Mouse (Mus musculus) midbrain, embryonic 10.5 days (tissue): Measurements from ENCODE around the gene Rtl8c. TPM values are rescaled to one million over a fixed set of nuclear protein-coding genes. Genes with fewer than 3 reads are reported as not detected.
"Not testable (repeated sequence)": the region's sequence is repeated elsewhere in the genome, so short reads cannot be mapped to it uniquely, and the experiment has no call there.

Source experiments
- DNase-seq: peaks from one replicate; pipeline ENCODE4 v3.0.0-alpha.2; 2017; ENCODE audit warnings: low spot score
- H3K27ac ChIP-seq: fragments of 300-500 bp; sonication (generic); replicated peaks from 2 replicates; pipeline ENCODE4 v1.5.1; 2016; ENCODE audit warnings: mild to moderate bottlenecking
- H3K27me3 ChIP-seq: fragments of 300-500 bp; sonication (generic); 2 replicates; pipeline ENCODE4 v1.6.1; 2016; ENCODE audit warnings: low read depth, mild to moderate bottlenecking; ENCODE audit not compliant: poor library complexity, severe bottlenecking
- H3K36me3 ChIP-seq: fragments of 300-500 bp; sonication (generic); 2 replicates; pipeline ENCODE4 v1.6.1; 2016; ENCODE audit warnings: mild to moderate bottlenecking, moderate library complexity
- H3K4me1 ChIP-seq: fragments of 300-500 bp; sonication (generic); 2 replicates; pipeline ENCODE4 v1.6.1; 2016
- H3K4me3 ChIP-seq: fragments of 300-500 bp; sonication (generic); 2 replicates; pipeline ENCODE4 v1.5.1; 2016; ENCODE audit warnings: mild to moderate bottlenecking, moderate library complexity
- H3K9me3 ChIP-seq: fragments of 300-500 bp; sonication (generic); replicated peaks from 2 replicates; pipeline ENCODE4 v1.6.1; 2016; ENCODE audit warnings: mild to moderate bottlenecking
- WGBS: fragments of 180-500 bp; shearing (Covaris S2); methylation state at CpG from one replicate; pipeline ENCODE4 v1.1.7; 2016; 5-methylcytosine and 5-hydroxymethylcytosine counted together
- polyA plus RNA-seq: library from polyadenylated mRNA; unstranded; fragments of >200 nt; fragmentation: Nextera tagmentation; extraction: Ambion mirVana; gene quantifications from 2 replicates; pipeline ENCODE4 v1.2.1, GENCODE M21; 2016

The Rtl8c gene
- 30.3 and 45.8 TPM in 2 replicates for polyA plus RNA-seq

GRCm38 (mm10) chrX:53607242-53608121 lies at the start of gene Rtl8c:
Rtl8c (plus strand) TSS chrX:53608032.
- DNase-seq = peak; percentile 56
- H3K4me3 ChIP-seq = peak within 1 kb of the TSS; percentile 52
- H3K36me3 ChIP-seq = no peaks in the 10 kb centered on the region
- no peaks in the 10 kb centered on the region for H3K27me3 ChIP-seq
- H3K4me1 ChIP-seq = peaks cover 11% of the 10 kb centered on the region
- 23% methylated on average over 20 of the region's 20 CpGs for WGBS
- H3K9me3 ChIP-seq = no peaks in the 10 kb centered on the region
- peak within 1 kb of the TSS; percentile 80 for H3K27ac ChIP-seq

- Histone ChIP-seq H3K27ac (no peak overlapping the region), H3K27me3 (no peaks in the 10 kb centered on the region), H3K4me1 (no peaks in the 10 kb centered on the region), H3K4me3 (no peak overlapping the region), H3K9me3 (no peaks in the 10 kb centered on the region), H3K36me3 (no peaks in the 10 kb centered on the region)
- 82% methylated on average over 1 of the region's 1 CpGs for WGBS
- no peak for DNase-seq
Measured at GRCm38 (mm10) chrX:53579311-53579710, 28.5 kb upstream of the Rtl8c start.

GRCm38 (mm10) chrX:53581407-53581806 lies 26.4 kb upstream of the Rtl8c start:
- not testable (repeated sequence) for H3K9me3 ChIP-seq, H3K27me3 ChIP-seq, DNase-seq, H3K4me1 ChIP-seq, H3K36me3 ChIP-seq, H3K4me3 ChIP-seq, H3K27ac ChIP-seq
- WGBS = 92% methylated on average over 2 of the region's 4 CpGs

GRCm38 (mm10) chrX:53583404-53583803 lies 24.4 kb upstream of the Rtl8c start:
- not testable (repeated sequence) for H3K27me3 ChIP-seq, H3K9me3 ChIP-seq, DNase-seq, H3K4me3 ChIP-seq, H3K4me1 ChIP-seq, H3K36me3 ChIP-seq, H3K27ac ChIP-seq
- WGBS = 72% methylated on average over 4 of the region's 4 CpGs

- not testable (repeated sequence) for H3K27ac ChIP-seq, H3K9me3 ChIP-seq, H3K27me3 ChIP-seq, H3K36me3 ChIP-seq, H3K4me3 ChIP-seq, H3K4me1 ChIP-seq, DNase-seq
- WGBS = 25% methylated on average over 2 of the region's 2 CpGs
Measured at GRCm38 (mm10) chrX:53599993-53600392, 7.8 kb upstream of the Rtl8c start.

GRCm38 (mm10) chrX:53606176-53606575 lies 1.7 kb upstream of the Rtl8c start:
- not testable (repeated sequence) for H3K27me3 ChIP-seq

GRCm38 (mm10) chrX:53608122-53608813 lies 436 bp downstream of the Rtl8c start:
- Histone ChIP-seq H3K4me3 (peak overlapping the region; percentile 52), H3K27me3 (no peaks in the 10 kb centered on the region), H3K9me3 (no peaks in the 10 kb centered on the region), H3K27ac (peak overlapping the region; percentile 80), H3K36me3 (no peaks in the 10 kb centered on the region), H3K4me1 (peaks cover 11% of the 10 kb centered on the region)
- no peak for DNase-seq
- WGBS = 33% methylated on average over 17 of the region's 18 CpGs

More at GRCm38 (mm10) chrX:53606176-53606575, 1.7 kb upstream of the Rtl8c start:
- not testable (repeated sequence) for H3K4me3 ChIP-seq, H3K9me3 ChIP-seq, H3K27ac ChIP-seq, DNase-seq, H3K36me3 ChIP-seq
- peaks cover 11% of the 10 kb centered on the region for H3K4me1 ChIP-seq
- WGBS = 40% methylated on average over 1 of the region's 1 CpGs

- not testable (repeated sequence) for H3K27me3 ChIP-seq, DNase-seq, H3K36me3 ChIP-seq, H3K9me3 ChIP-seq
- peaks cover 11% of the 10 kb centered on the region for H3K4me1 ChIP-seq
- H3K27ac ChIP-seq = peak within 1 kb of the TSS; percentile 80
- 60% methylated on average over 2 of the region's 4 CpGs for WGBS
- H3K4me3 ChIP-seq = peak within 1 kb of the TSS; percentile 52
Measured at GRCm38 (mm10) chrX:53608879-53609278, 1.0 kb downstream of the Rtl8c start, which contains the start of gene Gm14597. Gm14597 (minus strand) TSS chrX:53608979.

- 1% methylated on average over 3 of the region's 3 CpGs for WGBS
- peak; percentile 23 for DNase-seq
- no peak overlapping the region for H3K4me3 ChIP-seq
- no peaks in the 10 kb centered on the region for H3K9me3 ChIP-seq
- no peak overlapping the region for H3K27ac ChIP-seq
- H3K4me1 ChIP-seq = peaks cover 11% of the 10 kb centered on the region
- no peaks in the 10 kb centered on the region for H3K36me3 ChIP-seq
- H3K27me3 ChIP-seq = no peaks in the 10 kb centered on the region
Measured at GRCm38 (mm10) chrX:53610571-53610970, 2.7 kb downstream of the Rtl8c start.

GRCm38 (mm10) chrX:53611395-53611794 lies 3.6 kb downstream of the Rtl8c start:
- H3K27me3 ChIP-seq, H3K9me3 ChIP-seq, H3K36me3 ChIP-seq, DNase-seq, H3K27ac ChIP-seq, H3K4me3 ChIP-seq: not testable (repeated sequence)
- peaks cover 11% of the 10 kb centered on the region for H3K4me1 ChIP-seq

GRCm38 (mm10) chrX:53638107-53638506 lies 30.3 kb downstream of the Rtl8c start:
- DNase-seq, H3K4me1 ChIP-seq, H3K27ac ChIP-seq, H3K36me3 ChIP-seq, H3K27me3 ChIP-seq, H3K4me3 ChIP-seq, H3K9me3 ChIP-seq: not testable (repeated sequence)
- WGBS = 70% methylated on average over 3 of the region's 3 CpGs

- not testable (repeated sequence) for H3K9me3 ChIP-seq, H3K27ac ChIP-seq, H3K36me3 ChIP-seq, DNase-seq, H3K4me1 ChIP-seq, H3K27me3 ChIP-seq
- 70% methylated on average over 4 of the region's 4 CpGs for WGBS
- H3K4me3 ChIP-seq = peak overlapping the region; percentile 36; the same call in 1 of the 2 replicates
Measured at GRCm38 (mm10) chrX:53642604-53642979, 34.8 kb downstream of the Rtl8c start.
